Mouse (Mus musculus): ENCODE results near the gene Gdf7.

Gdf7 gene

GRCm38 (mm10) chr12:8301841-8302431, at the start of gene Gdf7:
TSS of gene Gdf7 (minus strand) at chr12:8301954.
- peak in 1 of 2 experiments; percentile 35 for DNase-seq

DNA sequence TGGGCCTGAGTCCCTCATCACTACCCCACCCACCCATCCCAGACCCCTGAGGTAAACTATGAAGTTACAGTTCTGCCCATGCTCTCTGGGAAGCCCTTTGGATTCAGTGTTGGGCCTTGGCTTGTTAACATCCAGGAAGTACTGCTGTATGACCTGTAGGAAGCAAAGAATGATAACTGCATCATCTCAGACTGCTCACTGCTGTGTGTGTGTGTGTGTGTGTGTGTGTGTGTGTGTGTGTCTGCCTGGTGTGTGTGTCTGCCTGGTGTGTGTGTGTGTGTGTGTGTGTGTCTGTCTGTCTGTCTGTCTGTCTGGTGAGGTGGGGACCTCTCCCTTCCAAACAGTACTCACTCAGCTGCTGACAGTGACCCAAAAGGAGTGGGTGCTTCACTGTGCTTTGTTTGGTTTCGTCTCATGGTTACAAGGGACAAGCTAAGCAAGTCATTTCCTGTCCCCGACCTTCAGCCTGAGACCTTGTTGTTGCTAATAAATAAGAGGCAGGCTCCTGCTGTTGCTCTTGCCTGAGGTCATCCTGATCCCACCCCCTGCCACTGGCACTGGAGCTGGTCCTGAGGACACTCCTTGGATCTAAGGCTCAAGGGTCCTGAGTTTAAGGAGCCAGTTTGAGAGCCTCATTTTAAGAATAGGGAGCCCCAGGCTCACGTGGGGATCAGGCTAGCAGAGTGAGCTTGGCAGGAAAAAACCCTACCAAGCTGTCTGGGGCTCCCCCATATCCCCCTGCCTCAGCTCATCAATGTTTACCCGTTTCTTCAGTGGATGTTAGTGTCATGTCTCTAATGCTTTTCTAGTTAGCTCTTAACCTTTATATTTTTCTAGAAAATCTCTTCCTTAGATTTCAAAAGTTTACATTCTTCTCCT, 49.5 kb upstream of the Gdf7 start:
- peak; percentile 67 to 75 for DNase-seq

DNA sequence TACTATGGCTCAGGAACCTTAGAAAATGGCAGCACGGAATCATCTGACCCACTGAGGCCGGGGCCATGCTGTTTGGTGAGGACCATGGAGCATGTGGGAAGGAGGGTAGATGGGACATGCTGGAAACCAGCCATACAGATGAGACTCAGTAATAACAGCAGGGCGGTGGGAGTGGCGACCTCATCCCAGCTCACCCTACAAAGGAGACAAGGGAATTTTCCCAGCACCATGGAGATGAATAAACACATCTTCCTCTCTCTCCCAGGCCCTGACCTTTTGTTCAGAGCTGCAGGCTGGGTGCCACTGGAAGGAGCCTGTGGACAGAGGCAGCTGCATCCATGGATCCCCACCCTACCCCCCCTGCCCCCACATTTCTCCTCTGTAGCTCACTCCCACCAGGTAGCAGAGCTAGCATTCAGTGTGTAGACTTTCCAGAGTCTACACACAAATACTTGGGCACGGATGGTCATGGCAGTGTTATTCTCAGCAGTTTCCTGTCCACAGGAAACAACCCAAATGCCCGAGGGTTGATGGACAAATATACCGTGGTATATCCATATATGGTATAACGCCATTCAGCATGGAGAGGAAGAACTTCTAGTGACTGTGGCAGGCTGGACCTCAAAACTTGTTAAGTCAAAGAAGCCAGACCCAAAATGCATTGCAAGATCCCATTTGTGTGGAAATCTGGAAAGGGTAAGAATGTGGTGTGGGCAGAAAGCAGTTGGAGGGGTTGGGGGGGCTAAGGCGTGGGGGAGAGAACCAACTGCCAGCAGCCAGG, 47.2 kb upstream of the Gdf7 start:
- no peak for DNase-seq

DNA sequence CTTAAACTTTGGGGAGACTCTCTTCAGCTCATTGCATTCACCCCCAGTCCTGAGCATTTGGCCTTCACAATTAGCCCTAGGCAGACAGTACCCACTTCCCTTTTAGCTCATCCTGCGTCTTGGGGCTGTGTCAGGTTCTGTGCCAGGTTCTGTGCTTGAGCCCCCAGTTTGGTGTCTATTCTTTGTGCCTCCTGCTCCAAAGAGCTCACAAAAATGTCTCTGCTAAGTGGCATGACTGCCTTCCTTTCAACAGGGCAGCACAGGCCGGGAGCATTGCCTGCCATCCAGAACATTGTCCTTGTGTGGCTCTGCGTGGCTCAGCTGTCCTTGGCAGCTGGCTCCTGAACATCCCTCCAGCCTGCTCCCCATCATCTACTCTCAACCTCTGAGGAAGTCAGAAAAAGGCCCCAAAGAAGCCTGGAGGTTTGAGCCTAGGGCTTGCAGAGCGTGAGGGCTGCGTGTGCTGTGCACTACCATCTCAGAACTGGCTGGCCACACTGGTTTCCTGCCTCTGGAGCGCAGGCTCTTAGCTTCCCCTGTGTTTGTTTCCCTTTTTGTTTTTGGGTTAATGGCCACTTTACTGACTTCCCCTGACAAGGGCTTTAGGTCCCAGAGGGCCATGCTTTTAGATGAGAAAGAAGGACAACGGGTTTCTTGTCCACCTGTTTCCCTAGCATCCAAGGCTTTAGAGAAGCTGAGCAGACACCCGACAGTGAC, 46.1 kb upstream of the Gdf7 start:
- peak; percentile 42 to 49 for DNase-seq

DNA sequence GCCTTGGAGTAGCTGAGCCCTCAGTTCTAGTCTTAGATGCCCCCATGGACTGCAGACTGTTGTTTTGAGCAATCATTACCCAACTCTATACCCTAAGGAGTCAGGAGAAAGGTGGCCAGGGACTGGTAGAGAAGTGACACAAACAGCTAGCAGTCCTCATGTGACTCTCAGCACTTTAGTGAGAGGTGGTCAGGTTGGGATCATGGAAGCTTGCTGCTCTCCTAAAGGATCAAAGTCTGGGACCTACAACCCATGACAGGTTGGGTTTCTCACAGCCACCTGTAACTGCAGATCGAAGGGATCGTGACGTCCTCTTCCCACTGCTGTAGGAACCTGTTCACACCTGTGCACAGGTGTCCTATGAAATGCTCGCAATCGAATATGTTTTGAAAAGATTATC, 43.8 kb upstream of the Gdf7 start:
- no peak for DNase-seq

DNA sequence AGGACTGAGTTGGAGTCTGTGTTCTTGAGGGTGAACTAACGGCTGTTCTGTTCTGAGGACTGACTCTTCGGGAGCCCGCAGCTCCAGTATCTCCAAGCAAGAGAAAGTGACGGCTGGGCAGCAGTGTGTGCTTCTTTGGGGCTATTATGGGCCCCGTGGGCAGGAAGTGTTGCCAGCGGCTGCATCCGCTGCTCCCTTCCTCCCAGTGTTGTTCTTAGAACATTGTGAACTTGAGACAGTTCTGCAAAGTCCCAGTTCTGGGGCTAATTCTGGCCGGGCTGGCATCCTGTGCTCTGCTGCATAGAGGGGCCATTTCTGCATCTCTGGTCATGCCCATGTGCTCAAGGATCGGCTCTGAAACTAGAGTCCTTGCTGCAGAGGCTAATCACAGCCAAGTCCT, 43.1 kb upstream of the Gdf7 start:
- DNase-seq = peak; percentile 28 to 42

DNA sequence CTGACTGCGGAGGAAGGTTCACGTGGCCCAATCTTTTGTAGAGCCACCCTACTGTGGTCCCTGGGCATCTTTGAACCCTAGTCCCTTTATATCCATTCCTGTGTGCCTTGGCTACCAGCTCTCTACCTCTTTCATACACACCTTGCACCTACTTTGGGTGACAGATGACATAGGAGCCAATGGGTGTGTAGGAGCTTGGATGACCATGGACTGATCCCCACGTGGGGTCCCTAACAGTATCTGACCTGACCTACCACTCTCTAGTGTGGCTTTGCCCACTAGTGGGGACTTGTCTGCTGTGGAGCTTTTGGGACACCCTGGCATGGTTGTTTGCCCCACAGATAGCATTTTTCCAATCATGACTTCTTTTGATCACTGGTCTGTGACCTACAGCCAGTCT, 41.6 kb upstream of the Gdf7 start:
- DNase-seq = no peak

- DNase-seq = no peak
Observed at GRCm38 (mm10) chr12:8341008-8341407, 39.3 kb upstream of the Gdf7 start.

DNA sequence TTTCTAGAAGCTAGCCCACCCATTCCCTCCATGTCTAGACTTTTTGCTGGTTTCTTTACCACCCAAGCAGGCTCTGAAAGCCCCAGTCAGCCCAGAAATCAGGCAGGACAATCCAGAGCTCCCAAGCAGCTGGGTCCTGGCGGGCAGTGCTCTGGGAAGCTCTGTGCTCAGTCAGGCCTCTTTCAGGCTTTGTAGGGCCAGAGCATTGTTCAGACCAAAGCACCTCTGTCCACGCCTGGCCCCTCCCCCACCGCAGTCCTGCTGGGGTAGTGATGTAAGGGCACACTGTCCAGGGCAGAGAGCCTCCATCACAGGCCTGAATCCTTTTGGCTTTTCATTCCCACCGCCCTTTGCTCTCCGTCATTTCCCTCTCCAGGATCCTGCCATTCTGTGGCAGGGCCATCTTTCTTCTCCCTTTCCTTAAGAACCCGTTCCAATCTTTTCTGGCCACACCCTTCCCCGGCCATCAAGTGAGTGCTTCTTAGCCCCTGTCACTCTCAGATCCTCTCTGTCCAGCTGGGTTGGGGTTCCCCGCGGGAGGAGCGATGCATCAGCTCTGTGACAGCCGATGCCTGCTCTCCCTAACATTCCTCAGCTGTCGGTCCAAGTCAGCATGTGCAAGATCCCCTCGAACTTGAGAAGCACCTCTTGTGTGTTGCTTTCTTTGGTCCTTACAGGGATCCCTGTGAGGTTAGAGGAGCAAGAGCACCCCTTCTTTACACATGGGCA, 38.0 kb upstream of the Gdf7 start:
- no peak for DNase-seq

GRCm38 (mm10) chr12:8338918-8339317, 37.2 kb upstream of the Gdf7 start:
- no peak for DNase-seq

- DNase-seq = no peak
Observed at GRCm38 (mm10) chr12:8338491-8338890, 36.7 kb upstream of the Gdf7 start.

DNA sequence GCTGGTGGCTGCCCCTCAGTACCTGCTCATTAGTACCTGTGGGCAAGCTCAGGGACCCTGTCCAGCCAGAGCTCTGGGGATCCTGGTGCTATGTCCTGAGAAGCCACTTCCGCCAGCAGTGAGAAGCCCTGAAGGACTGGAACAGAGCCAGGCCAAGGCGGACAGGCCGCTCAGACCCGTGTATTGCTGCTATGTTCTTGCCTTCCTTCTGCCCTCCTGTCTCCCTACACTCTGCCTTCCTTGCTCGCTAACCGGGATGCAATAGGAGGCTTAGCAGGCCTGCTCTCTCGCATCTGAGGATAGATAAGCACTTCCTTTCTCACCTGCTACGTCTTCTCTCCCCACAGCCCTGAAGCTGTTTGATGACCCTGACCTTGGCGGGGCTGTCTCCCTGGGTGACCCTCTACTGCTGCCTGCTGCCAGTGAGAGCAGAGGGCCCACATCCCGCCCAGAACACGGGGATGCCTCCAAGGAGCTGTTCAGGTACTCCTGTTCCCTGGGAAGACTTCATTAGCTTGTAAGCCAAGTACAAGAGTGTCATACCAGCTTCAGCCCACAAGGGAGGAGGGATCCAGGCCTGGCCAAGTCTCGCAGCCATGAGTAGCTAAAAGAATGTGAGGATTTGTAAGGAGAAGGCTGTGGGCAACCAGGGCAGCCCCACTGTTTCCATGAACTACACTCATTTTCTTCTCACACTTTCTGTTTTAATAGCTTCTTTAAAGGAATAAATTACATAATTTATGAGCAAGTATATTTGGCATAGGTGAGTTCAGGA, 35.7 kb upstream of the Gdf7 start:
- DNase-seq = no peak

DNA sequence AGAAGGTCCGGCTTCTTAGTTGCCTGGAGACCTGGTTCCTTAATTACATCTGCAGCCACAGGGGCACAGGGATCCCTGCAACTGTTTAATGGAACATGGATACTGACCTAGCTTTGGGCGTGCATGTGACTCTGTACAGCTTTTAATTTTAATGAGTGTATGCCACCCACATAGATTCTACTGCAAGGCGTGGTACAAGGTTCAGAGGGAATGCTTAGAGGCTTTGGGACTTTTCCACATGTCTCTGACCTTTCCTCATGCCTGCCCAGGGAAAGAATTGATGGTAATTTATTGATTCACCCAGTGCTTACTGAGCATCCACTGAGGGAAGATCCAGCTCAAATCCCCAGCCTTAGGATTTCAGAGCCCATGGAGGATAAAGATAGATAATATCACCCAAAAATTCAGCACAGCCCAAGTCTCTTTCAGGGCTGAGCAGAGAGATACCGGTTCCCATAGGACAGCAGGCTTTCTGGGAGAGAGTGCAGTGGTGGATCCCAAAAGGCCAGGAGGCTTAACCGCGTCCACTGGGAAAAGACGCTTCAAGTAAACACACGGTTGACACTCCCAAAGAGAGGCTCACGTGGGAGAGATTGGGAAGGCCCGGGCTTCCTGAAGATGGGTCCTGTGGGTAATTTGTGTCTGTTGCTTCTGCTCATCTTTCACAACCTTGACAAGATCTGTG, 35.0 kb upstream of the Gdf7 start:
- DNase-seq = no peak

DNA sequence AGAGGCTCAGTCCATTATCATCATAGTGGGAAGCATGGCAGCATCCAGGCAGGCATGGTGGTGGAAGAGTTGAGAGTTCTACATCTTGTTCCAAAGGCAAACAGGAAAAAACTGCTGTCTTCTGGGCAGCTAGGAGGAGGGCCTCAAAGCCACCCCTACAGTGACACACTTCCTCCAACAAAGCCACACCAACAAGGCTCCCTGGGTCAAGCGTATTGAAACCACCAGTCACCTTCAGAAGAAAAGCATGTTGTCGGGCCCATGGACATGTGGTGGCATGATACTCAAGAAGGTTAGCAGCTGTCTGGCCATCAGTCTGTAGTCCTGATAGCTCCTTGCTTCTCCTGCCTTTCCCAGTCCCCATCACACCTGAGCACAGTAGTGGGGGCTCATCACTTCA, 33.7 kb upstream of the Gdf7 start:
- no peak for DNase-seq

- DNase-seq = no peak
Observed at GRCm38 (mm10) chr12:8334261-8334660, 32.5 kb upstream of the Gdf7 start.

- DNase-seq = no peak
Observed at GRCm38 (mm10) chr12:8333617-8334016, 31.9 kb upstream of the Gdf7 start.

DNA sequence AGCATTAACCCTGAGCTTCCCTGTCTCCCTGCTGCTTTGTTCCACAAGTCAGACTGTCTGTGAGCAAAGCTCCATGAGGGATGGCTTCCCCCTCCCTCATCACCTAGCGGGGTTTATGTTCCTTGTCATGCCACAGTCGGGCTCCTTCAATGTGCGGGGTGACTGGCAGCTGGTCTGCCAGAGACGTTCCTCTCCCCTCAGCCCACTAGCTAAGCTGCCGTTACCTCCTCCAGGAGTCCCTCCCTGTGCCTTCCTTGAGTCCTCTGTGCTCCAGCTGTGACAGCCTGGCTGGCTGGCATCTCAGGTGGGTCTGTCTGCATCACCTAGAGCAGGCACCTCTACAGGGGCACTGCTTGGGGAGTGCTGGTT, 30.4 kb upstream of the Gdf7 start:
- DNase-seq = no peak

DNA sequence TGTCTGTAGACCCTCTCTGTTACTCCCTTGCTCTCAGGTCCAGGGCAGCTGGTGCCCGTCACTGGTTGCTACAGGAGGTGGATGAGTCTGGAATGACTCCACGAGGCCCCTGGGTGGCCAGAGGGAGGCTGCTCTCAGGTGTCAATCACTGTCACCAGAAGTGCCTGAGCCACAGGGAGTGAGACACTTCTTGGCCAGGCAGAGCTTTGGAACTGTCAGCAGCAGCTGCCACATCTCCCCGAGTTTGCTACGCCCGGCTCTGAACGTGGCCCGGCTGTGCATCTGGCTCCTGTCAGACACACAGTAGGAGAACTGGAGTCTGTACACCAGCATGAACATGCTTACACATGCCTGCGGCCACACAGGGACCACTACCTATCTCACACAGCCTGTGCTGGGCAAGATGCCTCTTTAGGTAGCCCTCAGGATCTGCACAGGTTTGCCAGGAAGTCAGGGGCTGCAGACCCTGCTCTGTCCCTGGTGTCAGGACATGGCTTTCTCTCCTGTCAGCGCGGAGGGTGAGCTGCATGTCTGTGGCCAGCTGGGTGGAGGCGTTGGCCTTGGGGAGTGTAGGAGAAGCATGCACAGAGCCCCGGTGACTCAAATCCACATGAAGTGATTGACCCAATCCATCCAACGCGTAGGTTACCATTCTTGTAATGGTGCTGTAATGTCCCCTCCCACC, 29.9 kb upstream of the Gdf7 start:
- DNase-seq = no peak

DNA sequence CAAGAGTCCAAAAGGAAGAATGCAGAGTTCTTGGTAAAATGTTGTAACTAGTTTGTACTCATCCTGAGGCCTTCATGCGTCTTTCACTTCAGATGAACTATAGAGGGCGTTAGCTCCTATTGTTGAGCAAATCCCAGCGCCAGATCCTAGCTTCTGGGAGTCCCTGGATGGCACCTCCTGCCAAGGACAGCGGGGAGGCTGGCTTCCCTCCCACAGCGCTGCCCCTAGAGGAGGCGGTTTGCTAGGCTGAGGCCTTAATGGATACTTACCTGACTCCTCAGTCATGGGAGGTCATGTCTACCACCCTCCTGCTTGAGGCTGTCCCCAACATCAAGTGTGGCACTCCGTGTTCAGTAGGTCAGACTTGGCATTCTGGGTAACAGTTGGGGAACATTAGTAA, 27.5 kb upstream of the Gdf7 start:
- DNase-seq = no peak

DNA sequence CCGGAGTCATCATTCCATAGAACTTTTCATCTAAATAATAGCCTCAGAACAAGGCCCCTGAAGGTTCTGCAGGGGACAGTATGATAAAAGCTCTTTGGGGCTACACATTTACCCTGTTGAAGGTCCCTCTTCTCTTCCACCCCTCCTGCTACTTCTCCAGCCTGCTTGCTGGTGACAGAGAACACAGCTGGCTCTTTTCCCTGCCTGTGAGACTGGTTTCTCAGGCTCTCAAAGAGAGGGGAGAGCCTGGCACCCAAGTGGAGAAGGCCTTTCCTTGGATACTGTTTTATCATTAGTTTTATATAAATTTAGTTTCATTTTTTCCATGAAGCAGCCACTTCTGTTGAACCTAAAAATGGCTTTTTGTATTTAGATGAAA, 25.9 kb upstream of the Gdf7 start:
- DNase-seq = no peak
